Mouse (Mus musculus): ENCODE data around the gene Rac1. TPM values are rescaled to one million over a fixed set of nuclear protein-coding genes. Genes with fewer than 3 reads are reported as not detected.

The Rac1 gene
- polyA plus RNA-seq, 2 experiments, result 513 to 535 TPM

DNA sequence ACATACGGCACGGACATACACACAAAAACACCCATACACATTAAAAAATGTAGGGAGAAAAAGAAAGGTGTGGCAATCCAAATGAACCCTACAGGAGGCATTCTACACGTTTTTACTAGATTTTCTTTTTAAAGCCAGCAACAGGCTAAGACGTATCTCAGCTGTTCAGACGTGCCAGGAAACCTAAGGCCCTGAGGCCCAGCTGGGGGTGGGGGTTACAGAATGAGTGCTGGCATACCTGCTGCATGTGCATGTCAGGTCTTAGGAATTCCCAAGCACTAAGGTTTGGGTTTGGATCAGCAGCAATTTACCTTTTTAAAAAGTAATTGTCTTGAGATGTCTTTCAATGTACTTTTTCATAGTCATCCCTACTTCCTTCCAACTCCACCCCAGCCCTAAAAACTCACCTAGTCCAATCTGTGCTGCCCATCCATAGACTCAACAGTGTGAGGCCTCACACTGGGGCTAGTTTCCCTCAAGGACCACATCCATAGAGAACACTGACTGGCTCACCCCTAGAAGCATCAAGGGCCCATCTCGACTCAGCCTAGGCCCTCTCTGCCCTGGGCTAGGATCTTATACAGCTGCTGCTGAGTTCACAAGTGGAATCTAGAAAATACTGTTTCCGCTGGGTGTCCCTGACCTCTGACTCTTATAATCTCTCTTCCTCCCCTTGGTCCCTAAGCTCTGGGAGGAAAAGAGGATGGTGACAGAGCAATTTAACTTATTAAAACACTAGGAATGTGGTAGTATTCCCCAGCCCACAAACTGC is 2.2 kb downstream of the Rac1 start:
- Histone ChIP-seq H3K4me1 (ENCODE audit: control insufficient read depth, insufficient read depth, low read length) (peaks cover 19% of the 10 kb centered on the region), H3K27ac (replicated peaks; ENCODE audit: low read depth, low read length) (no peak overlapping the region), H3K27me3 (ENCODE audit: control insufficient read depth, insufficient read depth, low read length) (no peaks in the 10 kb centered on the region), H3K9ac (ENCODE audit: low read depth, low read length, severe bottlenecking) (peak overlapping the region; percentile 100), H3K4me3 (replicated peaks; ENCODE audit: low read length) (peak overlapping the region; percentile 99), H3K36me3 (ENCODE audit: control insufficient read depth, insufficient read depth, low read length) (no peaks in the 10 kb centered on the region), H3K4me2 (replicated peaks; ENCODE audit: low read depth, low read length, severe bottlenecking) (peak overlapping the region; percentile 75), H3K9me3 (ENCODE audit: control insufficient read depth, low read length) (no peaks in the 10 kb centered on the region)
- ATAC-seq (ENCODE audit: low FRiP score, low read depth) (no peak), DNase-seq (ENCODE audit: low spot score) (no peak)
- no peak for TF ChIP-seq POLR2A (IDR thresholded peaks at IDR 0.05; ENCODE audit: borderline replicate concordance, extremely low read depth, insufficient read depth, insufficient read length)
- 40% methylated on average over 7 of the region's 7 CpGs for WGBS

DNA sequence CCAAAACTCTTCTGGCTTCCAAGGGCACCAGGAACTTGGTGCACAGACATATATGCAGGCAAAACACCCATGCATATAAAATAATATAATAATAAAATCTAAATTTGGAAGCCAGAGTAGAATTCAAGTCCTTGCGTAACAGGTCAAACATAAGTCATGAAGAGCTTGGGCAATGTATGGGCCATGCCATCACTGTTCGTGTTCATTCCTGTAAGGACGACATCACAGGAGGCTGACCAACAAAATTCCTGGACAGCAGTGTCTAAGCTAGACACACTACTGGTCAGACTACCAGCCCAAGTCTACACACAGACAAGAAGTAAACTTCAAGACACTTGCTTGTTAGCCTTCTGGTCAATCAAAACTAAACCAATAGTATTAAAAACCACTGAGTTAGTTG is 5.0 kb downstream of the Rac1 start:
- Histone ChIP-seq H3K4me1 (ENCODE audit: control insufficient read depth, insufficient read depth, low read length) (peaks cover 16% of the 10 kb centered on the region), H3K36me3 (ENCODE audit: control insufficient read depth, insufficient read depth, low read length) (no peaks in the 10 kb centered on the region), H3K27me3 (ENCODE audit: control insufficient read depth, insufficient read depth, low read length) (no peaks in the 10 kb centered on the region), H3K27ac (replicated peaks; ENCODE audit: low read depth, low read length) (no peak overlapping the region), H3K4me3 (replicated peaks; ENCODE audit: low read length) (no peak overlapping the region), H3K9me3 (ENCODE audit: control insufficient read depth, low read length) (no peaks in the 10 kb centered on the region), H3K4me2 (replicated peaks; ENCODE audit: low read depth, low read length, severe bottlenecking) (no peak overlapping the region), H3K9ac (ENCODE audit: low read depth, low read length, severe bottlenecking) (no peak overlapping the region)
- no peak for DNase-seq (ENCODE audit: low spot score)
- ATAC-seq (ENCODE audit: low FRiP score, low read depth), result no peak
- WGBS, result 89% methylated on average over 3 of the region's 3 CpGs
- no peak for TF ChIP-seq POLR2A (IDR thresholded peaks at IDR 0.05; ENCODE audit: borderline replicate concordance, extremely low read depth, insufficient read depth, insufficient read length)

DNA sequence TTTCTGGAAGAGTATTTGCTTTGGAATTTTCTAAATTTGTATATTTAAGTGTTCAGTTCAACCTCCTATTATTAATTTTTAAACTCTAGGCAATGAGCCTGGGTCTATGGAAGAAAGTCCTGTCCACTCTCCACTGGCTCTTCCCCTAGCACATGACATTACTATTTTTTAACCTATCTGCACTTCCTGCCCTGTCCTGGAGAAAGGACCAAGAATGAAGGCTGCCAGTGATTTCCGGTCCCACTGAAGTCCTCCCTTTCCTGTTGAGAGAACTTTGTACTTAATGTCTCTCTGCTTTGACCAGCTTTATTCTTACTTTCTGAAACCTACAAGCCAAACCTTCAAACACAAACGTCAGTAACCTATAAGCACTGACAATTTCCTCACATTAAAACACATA is 7.4 kb downstream of the Rac1 start:
- peaks cover 16% of the 10 kb centered on the region for H3K36me3 ChIP-seq (ENCODE audit: control insufficient read depth, insufficient read depth, low read length)
- H3K4me3 ChIP-seq (replicated peaks; ENCODE audit: low read length), result no peak overlapping the region
- H3K27ac ChIP-seq (replicated peaks; ENCODE audit: low read depth, low read length), result no peak overlapping the region
- ATAC-seq (ENCODE audit: low FRiP score, low read depth) (no peak), DNase-seq (ENCODE audit: low spot score) (no peak)
- no peak for TF ChIP-seq POLR2A (IDR thresholded peaks at IDR 0.05; ENCODE audit: borderline replicate concordance, extremely low read depth, insufficient read depth, insufficient read length)
- no peaks in the 10 kb centered on the region for H3K9me3 ChIP-seq (ENCODE audit: control insufficient read depth, low read length)
- 68% methylated on average over 2 of the region's 2 CpGs for WGBS
- H3K4me2 ChIP-seq (replicated peaks; ENCODE audit: low read depth, low read length, severe bottlenecking), result no peak overlapping the region
- no peak overlapping the region for H3K9ac ChIP-seq (ENCODE audit: low read depth, low read length, severe bottlenecking)
- H3K27me3 ChIP-seq (ENCODE audit: control insufficient read depth, insufficient read depth, low read length), result no peaks in the 10 kb centered on the region
- H3K4me1 ChIP-seq (ENCODE audit: control insufficient read depth, insufficient read depth, low read length), result peaks cover 8% of the 10 kb centered on the region

DNA sequence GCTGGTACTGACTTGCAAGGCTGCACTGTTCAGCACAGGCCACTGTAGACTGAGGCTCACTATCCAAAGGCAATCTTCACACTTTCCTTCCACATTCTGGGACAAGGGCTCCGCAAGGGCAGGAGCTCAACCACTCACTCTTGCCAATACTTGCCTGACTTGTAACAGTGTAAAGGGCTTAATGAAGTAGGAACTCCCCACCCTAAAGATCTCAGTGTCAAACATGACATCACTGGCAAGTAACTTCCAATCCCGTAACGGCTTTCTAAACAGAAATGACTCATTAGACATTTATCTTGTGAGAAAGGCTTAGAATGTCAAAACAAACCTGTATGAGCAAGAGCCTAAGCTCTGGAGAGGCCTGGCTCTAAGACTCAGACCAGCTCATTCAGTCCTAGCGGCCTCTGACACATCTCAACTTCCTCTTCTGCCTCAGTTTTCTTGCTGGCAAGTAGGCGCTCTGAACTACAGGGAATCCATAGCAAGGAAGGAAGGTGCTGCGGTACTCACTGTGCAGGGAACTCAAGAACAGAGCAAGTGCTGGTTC is 9.7 kb downstream of the Rac1 start:
- ATAC-seq (ENCODE audit: low FRiP score, low read depth) (no peak), DNase-seq (ENCODE audit: low spot score) (peak; percentile 33)
- H3K36me3 ChIP-seq (ENCODE audit: control insufficient read depth, insufficient read depth, low read length), result peaks cover 39% of the 10 kb centered on the region
- H3K9me3 ChIP-seq (ENCODE audit: control insufficient read depth, low read length), result no peaks in the 10 kb centered on the region
- H3K27me3 ChIP-seq (ENCODE audit: control insufficient read depth, insufficient read depth, low read length), result no peaks in the 10 kb centered on the region
- 81% methylated on average over 6 of the region's 6 CpGs for WGBS
- no peak for TF ChIP-seq POLR2A (IDR thresholded peaks at IDR 0.05; ENCODE audit: borderline replicate concordance, extremely low read depth, insufficient read depth, insufficient read length)
- H3K4me1 ChIP-seq (ENCODE audit: control insufficient read depth, insufficient read depth, low read length), result no peaks in the 10 kb centered on the region; the same call in 1 of the 2 replicates
- no peak overlapping the region for H3K9ac ChIP-seq (ENCODE audit: low read depth, low read length, severe bottlenecking)
- H3K4me3 ChIP-seq (replicated peaks; ENCODE audit: low read length), result no peak overlapping the region
- no peak overlapping the region for H3K27ac ChIP-seq (replicated peaks; ENCODE audit: low read depth, low read length)
- no peak overlapping the region for H3K4me2 ChIP-seq (replicated peaks; ENCODE audit: low read depth, low read length, severe bottlenecking)

DNA sequence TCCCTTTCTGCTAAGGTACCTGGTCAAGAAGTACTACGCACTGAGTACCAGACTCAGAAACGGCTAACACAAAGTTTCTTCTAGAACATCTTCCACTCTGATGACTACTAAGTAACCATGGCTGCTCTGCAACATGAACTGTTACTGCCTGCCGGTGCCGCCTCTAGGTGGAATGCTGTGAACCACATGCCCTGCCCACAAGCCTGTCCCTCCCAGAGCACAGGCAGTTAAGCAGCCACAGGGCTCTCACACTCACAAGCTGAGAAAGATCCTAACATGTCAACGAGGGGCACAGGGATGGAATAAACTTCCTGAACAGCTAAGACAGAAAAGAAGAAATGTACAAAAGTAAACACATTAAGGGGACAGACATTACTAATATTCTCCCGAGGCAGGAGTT is 10.4 kb downstream of the Rac1 start:
- no peak overlapping the region for H3K4me3 ChIP-seq (replicated peaks; ENCODE audit: low read length)
- no peaks in the 10 kb centered on the region for H3K27me3 ChIP-seq (ENCODE audit: control insufficient read depth, insufficient read depth, low read length)
- 65% methylated on average over 6 of the region's 6 CpGs for WGBS
- peaks cover 44% of the 10 kb centered on the region for H3K36me3 ChIP-seq (ENCODE audit: control insufficient read depth, insufficient read depth, low read length)
- DNase-seq (ENCODE audit: low spot score) (no peak), ATAC-seq (ENCODE audit: low FRiP score, low read depth) (no peak)
- H3K4me2 ChIP-seq (replicated peaks; ENCODE audit: low read depth, low read length, severe bottlenecking), result no peak overlapping the region
- no peaks in the 10 kb centered on the region for H3K9me3 ChIP-seq (ENCODE audit: control insufficient read depth, low read length)
- H3K4me1 ChIP-seq (ENCODE audit: control insufficient read depth, insufficient read depth, low read length), result no peaks in the 10 kb centered on the region; the same call in 1 of the 2 replicates
- no peak for TF ChIP-seq POLR2A (IDR thresholded peaks at IDR 0.05; ENCODE audit: borderline replicate concordance, extremely low read depth, insufficient read depth, insufficient read length)
- no peak overlapping the region for H3K27ac ChIP-seq (replicated peaks; ENCODE audit: low read depth, low read length)
- no peak overlapping the region for H3K9ac ChIP-seq (ENCODE audit: low read depth, low read length, severe bottlenecking)
